Mouse (Mus musculus): ENCODE data around the gene Wasf2.

Gene Wasf2

DNA sequence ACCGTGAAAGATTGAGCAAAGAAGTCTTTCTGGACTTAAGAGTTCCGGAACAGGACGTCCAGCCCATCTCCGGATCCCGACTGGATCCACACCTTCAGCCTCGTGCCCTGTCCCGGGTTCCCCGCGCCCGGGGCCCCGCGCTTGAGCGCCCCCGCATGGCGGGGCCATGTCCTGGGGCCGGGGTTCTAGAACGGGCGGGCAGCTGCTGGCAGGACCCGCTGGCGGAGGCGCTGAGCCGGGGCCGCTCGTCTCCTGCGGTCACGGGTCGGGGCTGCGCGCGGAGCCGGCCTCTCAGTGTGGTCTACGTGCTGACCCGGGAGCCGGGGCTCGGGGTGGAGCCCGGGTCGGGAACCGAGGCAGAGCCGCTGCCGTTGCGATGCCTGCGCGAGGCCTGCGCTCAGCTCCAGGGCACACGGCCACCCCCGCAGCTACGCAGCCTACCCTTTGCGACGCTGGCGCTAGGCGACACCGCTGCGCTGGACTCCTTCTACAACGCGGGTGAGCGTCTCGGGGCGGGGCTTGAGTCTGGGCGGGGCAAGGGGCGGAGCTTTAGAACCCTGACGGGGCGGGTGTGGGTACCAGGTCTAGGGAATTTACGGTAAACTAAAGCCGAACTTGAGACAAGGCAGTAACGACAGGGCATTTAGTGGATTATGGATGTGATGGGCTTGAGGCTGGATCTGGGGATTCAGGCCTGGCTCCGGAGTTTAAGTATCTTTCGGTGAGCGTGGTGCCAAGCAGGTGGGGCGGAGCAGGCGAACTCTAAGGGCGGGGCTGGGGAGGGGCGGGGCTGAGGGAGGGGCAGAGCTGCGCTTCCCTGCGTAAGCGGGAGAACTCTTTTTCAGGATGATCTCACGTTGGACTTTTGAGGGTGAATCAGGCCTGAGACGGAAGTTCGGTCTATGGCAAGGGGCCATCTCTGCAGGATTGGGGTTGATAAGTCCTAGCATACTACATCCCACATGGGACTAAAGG is 110.9 kb downstream of the Wasf2 start:
- peak; percentile 93 for DNase-seq (ENCODE audit: low spot score)

DNA sequence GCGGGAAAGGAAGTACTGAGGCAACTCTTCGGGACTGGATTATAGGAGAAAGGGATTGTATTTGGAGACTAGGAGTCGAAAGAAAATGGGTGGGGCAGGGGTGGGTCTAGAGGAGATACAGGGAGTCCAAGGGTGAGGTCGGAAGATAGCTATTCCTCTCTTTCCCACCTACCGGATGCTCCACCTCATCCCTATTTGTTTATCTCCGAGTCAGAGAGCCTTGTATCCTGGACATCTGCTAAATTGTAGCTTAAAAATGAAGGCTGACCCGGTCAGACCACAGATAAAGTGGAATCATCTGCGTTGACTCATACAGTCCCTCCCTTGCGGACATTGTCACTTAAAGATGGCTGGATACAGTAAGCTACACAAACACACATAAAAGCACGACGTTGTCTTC is 111.6 kb downstream of the Wasf2 start:
- peak; percentile 62 for DNase-seq (ENCODE audit: low spot score)

DNA sequence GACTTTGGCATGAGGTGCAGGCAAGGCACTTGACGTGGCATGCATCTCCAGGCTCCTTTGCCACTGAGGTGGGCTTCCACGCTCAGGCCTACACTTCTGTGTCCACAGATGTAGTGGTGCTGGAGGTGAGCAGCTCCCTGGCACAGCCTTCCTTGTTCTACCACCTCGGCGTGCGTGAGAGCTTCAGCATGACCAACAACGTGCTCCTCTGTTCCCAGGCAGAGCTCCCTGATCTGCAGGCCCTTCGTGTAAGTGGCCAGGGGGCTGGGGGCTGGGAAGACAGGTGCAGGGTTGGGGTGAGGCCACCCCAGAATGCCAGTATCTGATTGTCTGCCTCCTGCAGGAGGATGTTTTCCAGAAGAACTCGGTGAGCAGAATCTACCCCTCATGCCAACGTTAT is 112.4 kb downstream of the Wasf2 start:
- no peak for DNase-seq (ENCODE audit: low spot score)

DNA sequence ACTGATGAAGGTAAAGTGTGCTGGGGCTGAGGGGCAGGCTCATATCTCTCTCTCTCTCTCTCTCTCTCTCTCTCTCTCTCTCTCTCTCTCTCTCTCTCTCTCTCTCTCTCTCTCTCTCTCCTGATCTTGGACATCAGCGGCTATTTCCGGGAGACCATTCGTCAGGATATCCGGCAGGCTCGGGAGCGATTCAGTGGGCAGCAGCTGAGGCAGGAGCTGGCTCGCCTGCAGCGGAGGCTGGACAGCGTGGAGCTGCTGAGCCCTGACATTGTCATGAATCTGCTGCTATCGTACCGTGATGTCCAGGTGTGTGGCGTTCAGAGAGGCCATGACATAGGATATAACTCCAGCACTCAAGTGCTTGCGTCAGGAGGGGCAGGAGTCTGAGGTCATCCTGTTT is 113.2 kb downstream of the Wasf2 start:
- no peak for DNase-seq (ENCODE audit: low spot score)

DNA sequence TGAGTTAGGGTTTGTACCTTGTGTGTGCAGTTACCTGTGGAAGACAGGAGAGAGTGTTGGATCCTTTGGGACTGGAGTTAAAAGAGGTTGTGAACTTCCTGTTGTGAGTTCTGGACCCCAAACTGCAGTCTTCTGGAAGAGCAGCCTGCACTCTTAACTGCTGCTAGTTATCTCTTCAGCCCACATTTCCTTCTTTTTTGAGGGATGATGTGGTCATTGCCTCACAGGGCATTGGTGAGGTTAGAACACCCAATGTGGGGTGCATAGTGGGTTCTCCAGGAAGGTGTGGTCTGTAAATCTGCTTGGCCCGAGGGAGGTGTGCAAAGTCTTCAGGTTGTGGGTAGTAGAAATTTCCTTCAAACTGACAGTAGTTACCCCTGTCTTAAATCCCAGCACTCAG is 114.0 kb downstream of the Wasf2 start:
- DNase-seq (ENCODE audit: low spot score): no peak

DNA sequence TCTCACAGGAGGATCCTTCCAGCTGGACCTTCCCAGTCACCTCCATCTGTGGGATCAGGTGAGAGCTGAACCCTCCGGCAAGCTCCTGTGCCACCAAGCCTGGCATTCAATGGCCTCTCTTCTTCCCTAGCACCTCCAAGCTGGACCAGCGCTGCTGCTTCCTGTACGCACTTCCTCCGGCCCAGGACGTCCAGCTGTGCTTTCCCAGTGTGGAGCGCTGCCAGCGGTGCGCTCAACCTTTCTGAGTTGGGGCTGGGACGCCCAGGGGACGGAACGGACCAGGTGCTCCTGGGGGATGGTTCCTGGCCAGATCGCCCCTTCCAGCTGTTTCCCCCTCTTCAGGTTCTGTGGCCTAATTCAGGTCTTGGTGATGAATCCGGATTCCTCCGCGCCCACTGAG is 116.8 kb downstream of the Wasf2 start:
- DNase-seq (ENCODE audit: low spot score): no peak

DNA sequence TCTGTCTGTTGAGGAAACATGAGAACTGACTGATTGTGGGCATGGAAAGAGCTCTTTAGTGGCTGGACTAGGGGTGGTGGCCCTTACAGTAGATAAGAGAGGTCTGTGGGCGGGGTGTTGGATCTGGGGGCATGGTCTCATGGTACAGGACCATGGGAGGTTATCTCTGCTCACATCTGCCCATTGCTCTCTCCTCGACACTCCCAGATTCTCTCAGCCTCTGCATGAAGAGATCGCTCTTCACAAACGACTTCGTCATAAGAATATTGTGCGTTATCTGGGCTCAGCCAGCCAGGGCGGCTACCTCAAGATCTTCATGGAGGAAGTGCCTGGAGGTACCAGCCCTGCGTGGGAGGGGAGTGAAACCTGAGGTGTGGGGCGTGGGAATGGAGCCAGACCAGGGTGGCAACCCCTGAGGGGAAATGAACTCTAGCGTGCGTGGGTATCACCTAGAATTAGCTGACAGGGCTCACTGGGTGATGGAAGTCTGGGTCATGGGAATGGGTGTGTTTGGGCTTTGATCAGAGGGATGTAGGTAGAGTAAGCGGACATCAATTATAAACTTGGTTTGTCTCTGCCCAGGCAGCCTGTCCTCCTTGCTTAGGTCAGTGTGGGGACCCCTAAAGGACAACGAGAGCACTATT is 117.6 kb downstream of the Wasf2 start:
- no peak for DNase-seq (ENCODE audit: low spot score)

Measured in MN1 (cell line).